Mouse (Mus musculus) E14TG2a.4 (cell line): ENCODE results near the gene Psg16.
"Not testable (repeated sequence)": the region's sequence is repeated elsewhere in the genome, so short reads cannot be mapped to it uniquely, and the experiment has no call there.

Experiments used
- H3K27me3 ChIP-seq: 2 replicates; pipeline ENCODE4 v1.6.1; 2014; ENCODE audit warnings: low read length, control low read depth; ENCODE audit not compliant: insufficient read depth
- H3K36me3 ChIP-seq: 2 replicates; pipeline ENCODE4 v1.6.1; 2014; ENCODE audit warnings: low read length, control low read depth; ENCODE audit not compliant: insufficient read depth
- H3K4me1 ChIP-seq: replicated peaks from 2 replicates; pipeline ENCODE4 v1.6.1; 2014; ENCODE audit warnings: low read depth, low read length, control low read depth
- H3K4me3 ChIP-seq: replicated peaks from 2 replicates; pipeline ENCODE4 v1.5.1; 2014; ENCODE audit warnings: mild to moderate bottlenecking, low read length
- H3K9me3 ChIP-seq: 2 replicates; pipeline ENCODE4 v1.6.1; 2014; ENCODE audit warnings: low read length, control low read depth
- CTCF ChIP-seq: conservative IDR thresholded peaks from 2 replicates; pipeline ENCODE4 v1.5.1; 2014; ENCODE audit warnings: low read length
- NANOG ChIP-seq: IDR thresholded peaks from 2 replicates; pipeline ENCODE4 v1.6.1; 2014; ENCODE audit warnings: borderline replicate concordance, low read length, mixed read lengths
- POU5F1 ChIP-seq: IDR thresholded peaks from 2 replicates; pipeline ENCODE4 v1.6.1; 2014; ENCODE audit warnings: low read length, borderline replicate concordance

Gene Psg16

GRCm38 (mm10) chr7:17073513-17073903 is 332 bp upstream of the Psg16 start:
- Histone ChIP-seq H3K9me3 (no peaks in the 10 kb centered on the region), H3K4me1 (peaks cover 7% of the 10 kb centered on the region), H3K36me3 (no peaks in the 10 kb centered on the region), H3K27me3 (no peaks in the 10 kb centered on the region), H3K4me3 (no peak overlapping the region)
- TF ChIP-seq CTCF (no peak), NANOG (no peak), POU5F1 (no peak)

- H3K36me3 ChIP-seq, result no peaks in the 10 kb centered on the region
- TF ChIP-seq CTCF, result no peak
- no peak for TF ChIP-seq NANOG
- no peak for TF ChIP-seq POU5F1
- no peaks in the 10 kb centered on the region for H3K27me3 ChIP-seq
- H3K4me1 ChIP-seq, result peaks cover 7% of the 10 kb centered on the region
- H3K4me3 ChIP-seq, result no peak overlapping the region
- no peaks in the 10 kb centered on the region for H3K9me3 ChIP-seq
Observed at GRCm38 (mm10) chr7:17076542-17076941, 2.7 kb downstream of the Psg16 start.

GRCm38 (mm10) chr7:17078076-17078654 is 4.3 kb downstream of the Psg16 start:
- H3K36me3 ChIP-seq, result no peaks in the 10 kb centered on the region
- H3K27me3 ChIP-seq, result no peaks in the 10 kb centered on the region
- no peak for TF ChIP-seq CTCF
- TF ChIP-seq POU5F1, result no peak
- no peak for TF ChIP-seq NANOG
- H3K4me1 ChIP-seq, result peaks cover 7% of the 10 kb centered on the region
- H3K4me3 ChIP-seq, result no peak overlapping the region
- no peaks in the 10 kb centered on the region for H3K9me3 ChIP-seq

- H3K4me3 ChIP-seq, result no peak overlapping the region
- no peaks in the 10 kb centered on the region for H3K27me3 ChIP-seq
- no peaks in the 10 kb centered on the region for H3K9me3 ChIP-seq
- no peaks in the 10 kb centered on the region for H3K4me1 ChIP-seq
- TF ChIP-seq POU5F1, result no peak
- TF ChIP-seq CTCF, result no peak
- TF ChIP-seq NANOG, result no peak
- no peaks in the 10 kb centered on the region for H3K36me3 ChIP-seq
Observed at GRCm38 (mm10) chr7:17082766-17083165, 8.9 kb downstream of the Psg16 start.

- no peaks in the 10 kb centered on the region for H3K27me3 ChIP-seq
- no peak overlapping the region for H3K4me3 ChIP-seq
- H3K4me1 ChIP-seq, result no peaks in the 10 kb centered on the region
- H3K36me3 ChIP-seq, result no peaks in the 10 kb centered on the region
- TF ChIP-seq POU5F1 (no peak), CTCF (no peak)
- H3K9me3 ChIP-seq, result no peaks in the 10 kb centered on the region
Observed at GRCm38 (mm10) chr7:17087731-17088130, 13.9 kb downstream of the Psg16 start.

GRCm38 (mm10) chr7:17090058-17090585 is 16.3 kb downstream of the Psg16 start:
- no peak for TF ChIP-seq CTCF
- no peak for TF ChIP-seq NANOG
- TF ChIP-seq POU5F1, result no peak
- H3K4me1 ChIP-seq, result no peaks in the 10 kb centered on the region
- H3K9me3 ChIP-seq, result no peaks in the 10 kb centered on the region; the same call in 1 of the 2 replicates
- no peaks in the 10 kb centered on the region for H3K36me3 ChIP-seq
- H3K4me3 ChIP-seq, result no peak overlapping the region
- H3K27me3 ChIP-seq, result no peaks in the 10 kb centered on the region

GRCm38 (mm10) chr7:17091280-17091679 is 17.4 kb downstream of the Psg16 start:
- Histone ChIP-seq H3K36me3 (no peaks in the 10 kb centered on the region), H3K4me1 (no peaks in the 10 kb centered on the region), H3K27me3 (no peaks in the 10 kb centered on the region), H3K4me3 (no peak overlapping the region), H3K9me3 (peaks cover 5% of the 10 kb centered on the region; the same call in 1 of the 2 replicates)
- peak; percentile 61 for TF ChIP-seq CTCF
- no peak for TF ChIP-seq NANOG

- H3K36me3 ChIP-seq, H3K27me3 ChIP-seq, H3K4me1 ChIP-seq, H3K4me3 ChIP-seq: not testable (repeated sequence)
- peaks cover 46% of the 10 kb centered on the region for H3K9me3 ChIP-seq
Observed at GRCm38 (mm10) chr7:17101631-17102030, 27.8 kb downstream of the Psg16 start.

GRCm38 (mm10) chr7:17135307-17135706 is 61.5 kb downstream of the Psg16 start:
- Histone ChIP-seq H3K4me3 (no peak overlapping the region), H3K27me3 (no peaks in the 10 kb centered on the region), H3K9me3 (no peaks in the 10 kb centered on the region), H3K36me3 (no peaks in the 10 kb centered on the region), H3K4me1 (no peaks in the 10 kb centered on the region)
- TF ChIP-seq POU5F1, result no peak
- TF ChIP-seq CTCF, result no peak
- no peak for TF ChIP-seq NANOG
